Mouse (Mus musculus) E14TG2a.4 (cell line): ENCODE measurements around the gene Ly6g6d.

ENCODE experiments used
- H3K27me3 ChIP-seq: 2 replicates; pipeline ENCODE4 v1.6.1; 2014; ENCODE audit warnings: low read length, control low read depth; ENCODE audit not compliant: insufficient read depth
- H3K36me3 ChIP-seq: 2 replicates; pipeline ENCODE4 v1.6.1; 2014; ENCODE audit warnings: low read length, control low read depth; ENCODE audit not compliant: insufficient read depth
- H3K4me1 ChIP-seq: replicated peaks from 2 replicates; pipeline ENCODE4 v1.6.1; 2014; ENCODE audit warnings: low read depth, low read length, control low read depth
- H3K4me3 ChIP-seq: replicated peaks from 2 replicates; pipeline ENCODE4 v1.5.1; 2014; ENCODE audit warnings: mild to moderate bottlenecking, low read length
- H3K9me3 ChIP-seq: 2 replicates; pipeline ENCODE4 v1.6.1; 2014; ENCODE audit warnings: low read length, control low read depth
- CTCF ChIP-seq: conservative IDR thresholded peaks from 2 replicates; pipeline ENCODE4 v1.5.1; 2014; ENCODE audit warnings: low read length
- NANOG ChIP-seq: IDR thresholded peaks from 2 replicates; pipeline ENCODE4 v1.6.1; 2014; ENCODE audit warnings: borderline replicate concordance, low read length, mixed read lengths
- POU5F1 ChIP-seq: IDR thresholded peaks from 2 replicates; pipeline ENCODE4 v1.6.1; 2014; ENCODE audit warnings: low read length, borderline replicate concordance

Gene Ly6g6d

GRCm38 (mm10) chr17:35023221-35023620 is 54.6 kb downstream of the Ly6g6d start:
- no peaks in the 10 kb centered on the region for H3K36me3 ChIP-seq
- peaks cover 22% of the 10 kb centered on the region for H3K27me3 ChIP-seq
- no peaks in the 10 kb centered on the region for H3K9me3 ChIP-seq
- TF ChIP-seq POU5F1: no peak
- TF ChIP-seq CTCF: no peak
- no peak for TF ChIP-seq NANOG
- peaks cover 75% of the 10 kb centered on the region for H3K4me1 ChIP-seq
- no peak overlapping the region for H3K4me3 ChIP-seq

DNA sequence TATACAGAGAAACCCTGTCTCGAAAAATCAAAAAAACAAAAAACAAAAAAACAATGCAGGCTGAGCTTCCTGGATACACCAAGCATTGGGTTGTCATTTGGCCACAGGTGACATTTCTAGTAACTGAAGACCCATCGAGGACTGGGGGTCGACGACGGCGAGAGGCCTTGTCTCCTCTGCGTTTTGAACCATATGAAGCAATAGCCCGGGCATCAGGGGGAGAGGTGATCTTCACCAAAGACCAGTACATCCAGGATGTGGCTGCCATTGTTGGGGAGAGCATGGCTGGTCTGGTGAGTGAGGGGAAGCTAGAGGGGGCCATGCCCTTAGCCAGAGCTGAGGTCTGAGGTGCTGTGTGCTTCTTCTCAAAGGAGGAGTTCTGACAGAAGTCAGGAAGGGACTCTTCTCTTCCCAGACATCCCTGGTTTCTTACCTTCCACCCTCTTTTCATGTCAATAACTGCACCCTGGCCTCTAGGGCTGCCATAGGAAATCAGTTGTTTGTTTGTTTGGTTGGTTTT is 55.3 kb downstream of the Ly6g6d start:
- Histone ChIP-seq H3K36me3 (peaks cover 3% of the 10 kb centered on the region; the same call in 1 of the 2 replicates), H3K4me1 (peaks cover 75% of the 10 kb centered on the region), H3K9me3 (no peaks in the 10 kb centered on the region), H3K27me3 (peaks cover 22% of the 10 kb centered on the region), H3K4me3 (no peak overlapping the region)
- TF ChIP-seq NANOG: no peak
- TF ChIP-seq POU5F1: no peak
- no peak for TF ChIP-seq CTCF

- TF ChIP-seq CTCF (no peak), POU5F1 (no peak), NANOG (no peak)
- peak overlapping the region; percentile 26; the same call in 1 of the 2 replicates for H3K4me3 ChIP-seq
- no peaks in the 10 kb centered on the region for H3K9me3 ChIP-seq
- peaks cover 22% of the 10 kb centered on the region for H3K27me3 ChIP-seq
- peaks cover 9% of the 10 kb centered on the region for H3K36me3 ChIP-seq
- peaks cover 75% of the 10 kb centered on the region for H3K4me1 ChIP-seq
Observed at GRCm38 (mm10) chr17:35021842-35022477, 55.9 kb downstream of the Ly6g6d start.
